Mouse (Mus musculus): Measurements from ENCODE around the gene Mcpt2. TPM values are rescaled to one million over a fixed set of nuclear protein-coding genes. Genes with fewer than 3 reads are reported as not detected.

The Mcpt2 gene
- not detected for polyA plus RNA-seq (2014; fragmentation: Illumina TruSeq; extraction: RNeasy Lipid Tissue Mini Kit (QIAGEN cat#74804))

GRCm38 (mm10) chr14:56041792-56042191 lies at the start of gene Mcpt2:
TSS of gene Mcpt2 (plus strand) at chr14:56042041.

GRCm38 (mm10) chr14:56017671-56018070 lies 24.2 kb upstream of the Mcpt2 start, which contains the start of gene Mcpt1:
TSS of gene Mcpt1 (plus strand) at chr14:56017971.

GRCm38 (mm10) chr14:56030395-56030794 lies 11.4 kb upstream of the Mcpt2 start, which contains the start of gene Mcpt9:
TSS of gene Mcpt9 (minus strand) at chr14:56030495.

GRCm38 (mm10) chr14:56062213-56062612 lies 20.4 kb downstream of the Mcpt2 start, which contains the start of gene Mcpt4:
TSS of gene Mcpt4 (minus strand) at chr14:56062313.

GRCm38 (mm10) chr14:56085167-56085566 lies 43.3 kb downstream of the Mcpt2 start, which contains the start of gene Mcpt8:
TSS of gene Mcpt8 (minus strand) at chr14:56085273.

Other genes with a start within 250 kb of the Mcpt2 start
- 3.0 TPM for gene Nfatc4, start 218.9 kb upstream of the Mcpt2 start, polyA plus RNA-seq (2014; fragmentation: Illumina TruSeq; extraction: RNeasy Lipid Tissue Mini Kit (QIAGEN cat#74804))
- gene Nynrin, start 188.0 kb upstream of the Mcpt2 start, polyA plus RNA-seq (2014; fragmentation: Illumina TruSeq; extraction: RNeasy Lipid Tissue Mini Kit (QIAGEN cat#74804)): 1.1 TPM
- 0.14 TPM for gene Cbln3, start 157.6 kb upstream of the Mcpt2 start, polyA plus RNA-seq (2014; fragmentation: Illumina TruSeq; extraction: RNeasy Lipid Tissue Mini Kit (QIAGEN cat#74804))
- gene Khnyn, start 157.1 kb upstream of the Mcpt2 start, polyA plus RNA-seq (2014; fragmentation: Illumina TruSeq; extraction: RNeasy Lipid Tissue Mini Kit (QIAGEN cat#74804)): 13.0 TPM
- gene Sdr39u1, start 141.7 kb upstream of the Mcpt2 start, polyA plus RNA-seq (2014; fragmentation: Illumina TruSeq; extraction: RNeasy Lipid Tissue Mini Kit (QIAGEN cat#74804)): 8.0 TPM
- 2.9 TPM for gene Cma1, start 97.4 kb upstream of the Mcpt2 start, polyA plus RNA-seq (2014; fragmentation: Illumina TruSeq; extraction: RNeasy Lipid Tissue Mini Kit (QIAGEN cat#74804))
- not detected for gene Cma2, start 91.1 kb upstream of the Mcpt2 start, polyA plus RNA-seq (2014; fragmentation: Illumina TruSeq; extraction: RNeasy Lipid Tissue Mini Kit (QIAGEN cat#74804))
- gene Mcpt1, start 24.1 kb upstream of the Mcpt2 start, polyA plus RNA-seq (2014; fragmentation: Illumina TruSeq; extraction: RNeasy Lipid Tissue Mini Kit (QIAGEN cat#74804)): not detected
- gene Mcpt9, start 11.5 kb upstream of the Mcpt2 start, polyA plus RNA-seq (2014; fragmentation: Illumina TruSeq; extraction: RNeasy Lipid Tissue Mini Kit (QIAGEN cat#74804)): not detected
- gene Mcpt4, start 20.3 kb downstream of the Mcpt2 start, polyA plus RNA-seq (2014; fragmentation: Illumina TruSeq; extraction: RNeasy Lipid Tissue Mini Kit (QIAGEN cat#74804)): 5.9 TPM
- gene Mcpt8, start 43.2 kb downstream of the Mcpt2 start, polyA plus RNA-seq (2014; fragmentation: Illumina TruSeq; extraction: RNeasy Lipid Tissue Mini Kit (QIAGEN cat#74804)): not detected
- not detected for gene Ctsg, start 60.5 kb downstream of the Mcpt2 start, polyA plus RNA-seq (2014; fragmentation: Illumina TruSeq; extraction: RNeasy Lipid Tissue Mini Kit (QIAGEN cat#74804))
- not detected for gene Gzme, start 78.6 kb downstream of the Mcpt2 start, polyA plus RNA-seq (2014; fragmentation: Illumina TruSeq; extraction: RNeasy Lipid Tissue Mini Kit (QIAGEN cat#74804))
- not detected for gene Gzmd, start 90.6 kb downstream of the Mcpt2 start, polyA plus RNA-seq (2014; fragmentation: Illumina TruSeq; extraction: RNeasy Lipid Tissue Mini Kit (QIAGEN cat#74804))
- not detected for gene Gzmg, start 117.5 kb downstream of the Mcpt2 start, polyA plus RNA-seq (2014; fragmentation: Illumina TruSeq; extraction: RNeasy Lipid Tissue Mini Kit (QIAGEN cat#74804))
- gene Gzmn, start 132.6 kb downstream of the Mcpt2 start, polyA plus RNA-seq (2014; fragmentation: Illumina TruSeq; extraction: RNeasy Lipid Tissue Mini Kit (QIAGEN cat#74804)): not detected
- not detected for gene Gzmf, start 169.4 kb downstream of the Mcpt2 start, polyA plus RNA-seq (2014; fragmentation: Illumina TruSeq; extraction: RNeasy Lipid Tissue Mini Kit (QIAGEN cat#74804))
- gene Gzmc, start 192.6 kb downstream of the Mcpt2 start, polyA plus RNA-seq (2014; fragmentation: Illumina TruSeq; extraction: RNeasy Lipid Tissue Mini Kit (QIAGEN cat#74804)): not detected
- gene Gzmb, start 220.2 kb downstream of the Mcpt2 start, polyA plus RNA-seq (2014; fragmentation: Illumina TruSeq; extraction: RNeasy Lipid Tissue Mini Kit (QIAGEN cat#74804)): 0.31 TPM